Comparison of ENCODE assay signal across 8 mouse cellular contexts in genomic region chr3:20033761-20034718, GRCm38 (mm10). TPM values are rescaled to one million over a fixed set of nuclear protein-coding genes. Genes with fewer than 3 reads are reported as not detected.
DNase-seq lines count a peak whose midpoint lies in the region; ATAC-seq and TF ChIP-seq lines count a peak whose summit lies in the region.

No protein-coding gene starts in this region.

- no peak for TF ChIP-seq EP300 in heart, adult 2 months (IDR thresholded peaks at IDR 0.05; ENCODE audit: insufficient read depth, low read depth, low read length)

- no peak for ATAC-seq in hindbrain, embryonic 16.5 days
- ATAC-seq in liver, embryonic 15.5 days (ENCODE audit: insufficient read depth) = no peak
- no peak for ATAC-seq in cerebellum, adult (ENCODE audit: insufficient number of reproducible peaks, low FRiP score, low TSS enrichment)

- peak overlapping the region; percentile 83 for H3K27ac ChIP-seq in heart, adult 2 months
- H3K27ac ChIP-seq in hindbrain, embryonic 16.5 days (ENCODE audit: low read depth, low read length) = no peak overlapping the region
- peak overlapping the region; percentile 71 for H3K27ac ChIP-seq in liver, embryonic 15.5 days (replicated peaks)

- TF ChIP-seq POLR2A in heart, adult 2 months (IDR thresholded peaks at IDR 0.05; ENCODE audit: insufficient read depth, low read depth, low read length) = no peak

- intact Hi-C loops in heart, adult 2 months (cut with DNase I) = loop anchor here (2.0 to 10.0 kb wide), 4 partner anchors 23 to 869 kb away; partner anchors contain the start of genes 1700064H15Rik, Gyg and Hltf

- H3K4me2 ChIP-seq in hindbrain, embryonic 16.5 days (ENCODE audit: low read length) = peak overlapping the region; percentile 62
- peak overlapping the region; percentile 84 for H3K4me2 ChIP-seq in liver, embryonic 15.5 days

- H3K27me3 ChIP-seq in heart, adult 2 months (ENCODE audit: control insufficient read depth, insufficient read depth, low read length) = no peaks in the 10 kb centered on the region
- no peaks in the 10 kb centered on the region for H3K27me3 ChIP-seq in hindbrain, embryonic 16.5 days (replicated peaks; ENCODE audit: control insufficient read depth, insufficient read depth, low read length)
- H3K27me3 ChIP-seq in liver, embryonic 15.5 days = no peaks in the 10 kb centered on the region

- peaks cover 5% of the 10 kb centered on the region for H3K36me3 ChIP-seq in heart, adult 2 months (ENCODE audit: control insufficient read depth, insufficient read depth, low read length)
- no peaks in the 10 kb centered on the region for H3K36me3 ChIP-seq in hindbrain, embryonic 16.5 days (ENCODE audit: control insufficient read depth, insufficient read depth, low read length)
- 0 out of 2 replicates have a peak, but pooled peaks cover 5% of the 10 kb centered on the region for H3K36me3 ChIP-seq in liver, embryonic 15.5 days (replicated peaks)

- no peak for TF ChIP-seq CTCF in heart, adult 2 months (IDR thresholded peaks at IDR 0.05)

- no peak for DNase-seq in heart, adult 2 months
- no peak for DNase-seq in heart, adult 18-20 months
- DNase-seq in MN1 (ENCODE audit: low spot score) = peak; percentile 7
- DNase-seq in thymus, postnatal 4 days = no peak
- no peak for DNase-seq in embryo, embryonic 9.5 days (ENCODE audit: extremely low spot score)

- H3K4me1 ChIP-seq in heart, adult 2 months (ENCODE audit: control insufficient read depth, insufficient read depth, low read length) = peaks cover 7% of the 10 kb centered on the region
- no peaks in the 10 kb centered on the region for H3K4me1 ChIP-seq in hindbrain, embryonic 16.5 days (ENCODE audit: control insufficient read depth, insufficient read depth, low read depth, low read length)
- peaks cover 20% of the 10 kb centered on the region for H3K4me1 ChIP-seq in liver, embryonic 15.5 days (replicated peaks)

- no peaks in the 10 kb centered on the region for H3K9me3 ChIP-seq in hindbrain, embryonic 16.5 days (ENCODE audit: control insufficient read depth, low read length)
- no peaks in the 10 kb centered on the region; the same call in 1 of the 2 replicates for H3K9me3 ChIP-seq in liver, embryonic 15.5 days (replicated peaks)

- H3K4me3 ChIP-seq in heart, adult 2 months = peak overlapping the region; percentile 91
- peak overlapping the region; percentile 68 for H3K4me3 ChIP-seq in hindbrain, embryonic 16.5 days (ENCODE audit: low read length)
- peak overlapping the region; percentile 67 for H3K4me3 ChIP-seq in liver, embryonic 15.5 days (replicated peaks)

- WGBS in heart, adult 2 months = 9% methylated on average over 10 of the region's 10 CpGs
- 18% methylated on average over 10 of the region's 10 CpGs for WGBS in hindbrain, embryonic 16.5 days
- 9% methylated on average over 10 of the region's 10 CpGs for WGBS in liver, embryonic 15.5 days (ENCODE audit: insufficient replicate concordance)

- H3K79me2 ChIP-seq in heart, adult 2 months (replicated peaks; ENCODE audit: control insufficient read depth, insufficient read depth, low read length) = no peaks in the 10 kb centered on the region; the same call in none of the 2 replicates

- peak overlapping the region; percentile 87 for H3K9ac ChIP-seq in heart, adult 2 months (ENCODE audit: low read depth, low read length)
- peak overlapping the region; percentile 80 for H3K9ac ChIP-seq in hindbrain, embryonic 16.5 days (ENCODE audit: low read depth, low read length)
- H3K9ac ChIP-seq in liver, embryonic 15.5 days = peak overlapping the region; percentile 55

RNA-seq across cellular contexts. Expression of gene Hps3, which starts 1.1 kb away (rescaled TPM):
- total RNA-seq in heart, adult 2 months (2021) = 1 to 10 TPM; 7.1 to 8.3 TPM
- 5.9 and 7.7 TPM in 2 replicates for polyA plus RNA-seq in heart, adult 2 months (2012; rRNA removed)
- 1 to 10 TPM; 6.4 to 9.4 TPM for total RNA-seq in heart, adult 18-20 months (2021)
- polyA plus RNA-seq in hindbrain, embryonic 16.5 days (2015; fragmentation: Nextera tagmentation; extraction: Ambion mirVana) = 12.3 and 13.4 TPM in 2 replicates
- polyA plus RNA-seq in liver, embryonic 15.5 days (2015; fragmentation: Nextera tagmentation; extraction: Ambion mirVana) = 5.8 and 5.9 TPM in 2 replicates

RNA-seq across cellular contexts. Expression of gene Hltf, which starts 23.6 kb away (rescaled TPM):
- total RNA-seq in heart, adult 2 months (2021) = 10 to 100 TPM; 11.9 to 14.2 TPM
- 3.1 and 6.4 TPM in 2 replicates for polyA plus RNA-seq in heart, adult 2 months (2012; rRNA removed)
- 10 to 100 TPM; 10.4 to 14.2 TPM for total RNA-seq in heart, adult 18-20 months (2021)
- 11.8 and 12.9 TPM in 2 replicates for polyA plus RNA-seq in hindbrain, embryonic 16.5 days (2015; fragmentation: Nextera tagmentation; extraction: Ambion mirVana)
- polyA plus RNA-seq in liver, embryonic 15.5 days (2015; fragmentation: Nextera tagmentation; extraction: Ambion mirVana) = 8.6 and 9.6 TPM in 2 replicates
